Mouse (Mus musculus): ENCODE data around the gene Ptpre. TPM values are rescaled to one million over a fixed set of nuclear protein-coding genes. Genes with fewer than 3 reads are reported as not detected.

Gene Ptpre
- polyA plus RNA-seq, 1 experiment from 2014 or later: 3.4 TPM

GRCm38 (mm10) chr7:135637406-135637980 is 100.2 kb downstream of the Ptpre start:
- H3K4me3 ChIP-seq (replicated peaks): no peak overlapping the region
- no peaks in the 10 kb centered on the region for H3K9me3 ChIP-seq
- H3K27me3 ChIP-seq (replicated peaks): no peaks in the 10 kb centered on the region
- H3K4me1 ChIP-seq: no peaks in the 10 kb centered on the region
- no peaks in the 10 kb centered on the region for H3K36me3 ChIP-seq
- 57% methylated on average over 13 of the region's 13 CpGs for WGBS
- no peak overlapping the region for H3K27ac ChIP-seq
- H3K4me2 ChIP-seq: no peak overlapping the region
- no peak for ATAC-seq (ENCODE audit: insufficient read depth, low FRiP score, low read depth)
- H3K9ac ChIP-seq: no peak overlapping the region

GRCm38 (mm10) chr7:135639361-135639760 is 102.1 kb downstream of the Ptpre start:
- Histone ChIP-seq H3K9me3 (no peaks in the 10 kb centered on the region), H3K4me1 (no peaks in the 10 kb centered on the region), H3K4me2 (no peak overlapping the region), H3K36me3 (no peaks in the 10 kb centered on the region), H3K27ac (no peak overlapping the region), H3K27me3 (replicated peaks) (no peaks in the 10 kb centered on the region), H3K4me3 (replicated peaks) (no peak overlapping the region), H3K9ac (no peak overlapping the region)
- 61% methylated on average over 2 of the region's 2 CpGs for WGBS
- no peak for ATAC-seq (ENCODE audit: insufficient read depth, low FRiP score, low read depth)

GRCm38 (mm10) chr7:135641698-135642507 is 104.6 kb downstream of the Ptpre start:
- Histone ChIP-seq H3K4me1 (no peaks in the 10 kb centered on the region), H3K9me3 (no peaks in the 10 kb centered on the region), H3K9ac (no peak overlapping the region), H3K4me2 (no peak overlapping the region), H3K27me3 (replicated peaks) (no peaks in the 10 kb centered on the region), H3K4me3 (replicated peaks) (no peak overlapping the region), H3K27ac (no peak overlapping the region), H3K36me3 (no peaks in the 10 kb centered on the region)
- WGBS: 52% methylated on average over 14 of the region's 14 CpGs
- ATAC-seq (ENCODE audit: insufficient read depth, low FRiP score, low read depth): no peak

- H3K27ac ChIP-seq: no peak overlapping the region
These were observed 107.2 kb downstream of the Ptpre start for GRCm38 (mm10) chr7:135644452-135644851.

GRCm38 (mm10) chr7:135646976-135647375 is 109.7 kb downstream of the Ptpre start:
- H3K4me2 ChIP-seq: no peak overlapping the region
- H3K9me3 ChIP-seq: no peaks in the 10 kb centered on the region
- WGBS: 78% methylated on average over 6 of the region's 6 CpGs
- H3K9ac ChIP-seq: no peak overlapping the region
- no peaks in the 10 kb centered on the region for H3K36me3 ChIP-seq
- no peak for ATAC-seq (ENCODE audit: insufficient read depth, low FRiP score, low read depth)
- H3K27ac ChIP-seq: no peak overlapping the region
- no peaks in the 10 kb centered on the region for H3K27me3 ChIP-seq (replicated peaks)
- H3K4me1 ChIP-seq: 0 out of 2 replicates have a peak, but pooled peaks cover 6% of the 10 kb centered on the region
- H3K4me3 ChIP-seq (replicated peaks): no peak overlapping the region

More at GRCm38 (mm10) chr7:135644452-135644851, 107.2 kb downstream of the Ptpre start:
- no peak overlapping the region for H3K9ac ChIP-seq
- H3K4me3 ChIP-seq (replicated peaks): no peak overlapping the region
- H3K36me3 ChIP-seq: no peaks in the 10 kb centered on the region
- H3K9me3 ChIP-seq: no peaks in the 10 kb centered on the region
- H3K4me2 ChIP-seq: no peak overlapping the region
- no peak for ATAC-seq (ENCODE audit: insufficient read depth, low FRiP score, low read depth)
- no peaks in the 10 kb centered on the region for H3K27me3 ChIP-seq (replicated peaks)
- 90% methylated on average over 1 of the region's 1 CpGs for WGBS
- 0 out of 2 replicates have a peak, but pooled peaks cover 6% of the 10 kb centered on the region for H3K4me1 ChIP-seq

GRCm38 (mm10) chr7:135648821-135649220 is 111.5 kb downstream of the Ptpre start:
- H3K4me2 ChIP-seq: no peak overlapping the region
- peaks cover 9% of the 10 kb centered on the region; the same call in 1 of the 2 replicates for H3K4me1 ChIP-seq
- H3K4me3 ChIP-seq (replicated peaks): no peak overlapping the region
- WGBS: 74% methylated on average over 8 of the region's 8 CpGs
- ATAC-seq (ENCODE audit: insufficient read depth, low FRiP score, low read depth): no peak; the same call in 1 of the 2 replicates
- no peak overlapping the region for H3K9ac ChIP-seq
- no peaks in the 10 kb centered on the region for H3K27me3 ChIP-seq (replicated peaks)
- no peaks in the 10 kb centered on the region for H3K9me3 ChIP-seq
- H3K27ac ChIP-seq: no peak overlapping the region
- no peaks in the 10 kb centered on the region for H3K36me3 ChIP-seq

- WGBS: 89% methylated on average over 1 of the region's 1 CpGs
These were observed 112.0 kb downstream of the Ptpre start for GRCm38 (mm10) chr7:135649306-135649705.

GRCm38 (mm10) chr7:135650061-135650460 is 112.8 kb downstream of the Ptpre start:
- ATAC-seq (ENCODE audit: insufficient read depth, low FRiP score, low read depth): no peak
- Histone ChIP-seq H3K9ac (no peak overlapping the region), H3K9me3 (no peaks in the 10 kb centered on the region), H3K36me3 (no peaks in the 10 kb centered on the region), H3K27ac (no peak overlapping the region), H3K4me3 (replicated peaks) (no peak overlapping the region), H3K4me1 (peaks cover 9% of the 10 kb centered on the region; the same call in 1 of the 2 replicates), H3K4me2 (no peak overlapping the region), H3K27me3 (replicated peaks) (no peaks in the 10 kb centered on the region)
- 77% methylated on average over 5 of the region's 5 CpGs for WGBS

More at GRCm38 (mm10) chr7:135649306-135649705, 112.0 kb downstream of the Ptpre start:
- H3K36me3 ChIP-seq: no peaks in the 10 kb centered on the region
- no peak overlapping the region for H3K4me3 ChIP-seq (replicated peaks)
- no peak overlapping the region for H3K4me2 ChIP-seq
- no peak for ATAC-seq (ENCODE audit: insufficient read depth, low FRiP score, low read depth)
- H3K27me3 ChIP-seq (replicated peaks): no peaks in the 10 kb centered on the region
- no peaks in the 10 kb centered on the region for H3K9me3 ChIP-seq
- no peak overlapping the region for H3K27ac ChIP-seq
- H3K4me1 ChIP-seq: peaks cover 9% of the 10 kb centered on the region; the same call in 1 of the 2 replicates
- no peak overlapping the region for H3K9ac ChIP-seq

- H3K9me3 ChIP-seq: no peaks in the 10 kb centered on the region
- ATAC-seq (ENCODE audit: insufficient read depth, low FRiP score, low read depth): no peak
- H3K9ac ChIP-seq: no peak overlapping the region
- H3K36me3 ChIP-seq: no peaks in the 10 kb centered on the region
- no peak overlapping the region for H3K27ac ChIP-seq
- peaks cover 12% of the 10 kb centered on the region; the same call in 1 of the 2 replicates for H3K4me1 ChIP-seq
- 38% methylated on average over 18 of the region's 18 CpGs for WGBS
- H3K4me3 ChIP-seq (replicated peaks): peak overlapping the region; percentile 22
- peak overlapping the region; percentile 34 for H3K4me2 ChIP-seq
- H3K27me3 ChIP-seq (replicated peaks): no peaks in the 10 kb centered on the region
These were observed 114.7 kb downstream of the Ptpre start for GRCm38 (mm10) chr7:135651831-135652511.

- no peak overlapping the region for H3K27ac ChIP-seq
- 72% methylated on average over 11 of the region's 11 CpGs for WGBS
- H3K4me2 ChIP-seq: 0 out of 2 replicates have a peak overlapping the region, but pooled peaks have one; percentile 34
- H3K36me3 ChIP-seq: no peaks in the 10 kb centered on the region
- no peak for ATAC-seq (ENCODE audit: insufficient read depth, low FRiP score, low read depth)
- H3K27me3 ChIP-seq (replicated peaks): no peaks in the 10 kb centered on the region
- H3K4me1 ChIP-seq: peaks cover 14% of the 10 kb centered on the region; the same call in 1 of the 2 replicates
- no peak overlapping the region for H3K9ac ChIP-seq
- H3K4me3 ChIP-seq (replicated peaks): no peak overlapping the region
- H3K9me3 ChIP-seq: no peaks in the 10 kb centered on the region
These were observed 115.5 kb downstream of the Ptpre start for GRCm38 (mm10) chr7:135652781-135653180.

- Histone ChIP-seq H3K9me3 (no peaks in the 10 kb centered on the region), H3K36me3 (no peaks in the 10 kb centered on the region), H3K27me3 (replicated peaks) (no peaks in the 10 kb centered on the region), H3K9ac (no peak overlapping the region), H3K4me1 (peaks cover 14% of the 10 kb centered on the region; the same call in 1 of the 2 replicates), H3K27ac (no peak overlapping the region), H3K4me2 (no peak overlapping the region), H3K4me3 (replicated peaks) (no peak overlapping the region)
- no peak for ATAC-seq (ENCODE audit: insufficient read depth, low FRiP score, low read depth)
- WGBS: 83% methylated on average over 7 of the region's 7 CpGs
These were observed 116.3 kb downstream of the Ptpre start for GRCm38 (mm10) chr7:135653601-135654000.

Measured in stomach, embryonic 15.5 days (tissue).